Mouse (Mus musculus) retina, adult 2 months (tissue): Measurements from ENCODE around the gene Hlx.

Experiments
- DNase-seq: peaks from one replicate; pipeline ENCODE4 v3.0.0-alpha.2; 2012; ENCODE audit warnings: low read depth, low spot score

Hlx gene

GRCm38 (mm10) chr1:184733300-184734066, 1.1 kb upstream of the Hlx start:
- DNase-seq: no peak

GRCm38 (mm10) chr1:184731644-184732545, 524 bp downstream of the Hlx start:
- DNase-seq: no peak

- no peak for DNase-seq
Observed at GRCm38 (mm10) chr1:184731091-184731640, 1.3 kb downstream of the Hlx start.

GRCm38 (mm10) chr1:184730453-184731013, 1.9 kb downstream of the Hlx start:
- DNase-seq: no peak

- no peak for DNase-seq
Observed at GRCm38 (mm10) chr1:184729357-184730140, 2.9 kb downstream of the Hlx start.

GRCm38 (mm10) chr1:184728561-184729115, 3.8 kb downstream of the Hlx start:
- no peak for DNase-seq

GRCm38 (mm10) chr1:184727401-184728265, 4.8 kb downstream of the Hlx start:
- no peak for DNase-seq

GRCm38 (mm10) chr1:184726576-184727300, 5.7 kb downstream of the Hlx start:
- DNase-seq: no peak

GRCm38 (mm10) chr1:184725318-184725790, 7.1 kb downstream of the Hlx start:
- no peak for DNase-seq

GRCm38 (mm10) chr1:184724551-184725317, 7.7 kb downstream of the Hlx start:
- DNase-seq: no peak

- no peak for DNase-seq
Observed at GRCm38 (mm10) chr1:184723899-184724298, 8.5 kb downstream of the Hlx start.

- no peak for DNase-seq
Observed at GRCm38 (mm10) chr1:184721121-184721520, 11.3 kb downstream of the Hlx start.

- DNase-seq: no peak
Observed at GRCm38 (mm10) chr1:184720162-184721025, 12.0 kb downstream of the Hlx start.

GRCm38 (mm10) chr1:184718261-184719120, 13.9 kb downstream of the Hlx start:
- DNase-seq: no peak

- DNase-seq: no peak
Observed at GRCm38 (mm10) chr1:184717691-184718200, 14.7 kb downstream of the Hlx start.

GRCm38 (mm10) chr1:184717016-184717568, 15.3 kb downstream of the Hlx start:
- no peak for DNase-seq
